Mouse (Mus musculus) ovary, adult 10 weeks (tissue): Measurements from ENCODE around the gene Nkd1. TPM values are rescaled to one million over a fixed set of nuclear protein-coding genes. Genes with fewer than 3 reads are reported as not detected.

Source experiments
- polyA plus RNA-seq: library from polyadenylated mRNA; stranded (reverse); fragments of 350-450 nt; fragmentation: Illumina TruSeq; extraction: RNeasy Lipid Tissue Mini Kit (QIAGEN cat#74804); gene quantifications from one replicate; pipeline ENCODE4 v1.2.3, GENCODE M21; 2014

Nkd1 gene
- 3.4 TPM for polyA plus RNA-seq

DNA sequence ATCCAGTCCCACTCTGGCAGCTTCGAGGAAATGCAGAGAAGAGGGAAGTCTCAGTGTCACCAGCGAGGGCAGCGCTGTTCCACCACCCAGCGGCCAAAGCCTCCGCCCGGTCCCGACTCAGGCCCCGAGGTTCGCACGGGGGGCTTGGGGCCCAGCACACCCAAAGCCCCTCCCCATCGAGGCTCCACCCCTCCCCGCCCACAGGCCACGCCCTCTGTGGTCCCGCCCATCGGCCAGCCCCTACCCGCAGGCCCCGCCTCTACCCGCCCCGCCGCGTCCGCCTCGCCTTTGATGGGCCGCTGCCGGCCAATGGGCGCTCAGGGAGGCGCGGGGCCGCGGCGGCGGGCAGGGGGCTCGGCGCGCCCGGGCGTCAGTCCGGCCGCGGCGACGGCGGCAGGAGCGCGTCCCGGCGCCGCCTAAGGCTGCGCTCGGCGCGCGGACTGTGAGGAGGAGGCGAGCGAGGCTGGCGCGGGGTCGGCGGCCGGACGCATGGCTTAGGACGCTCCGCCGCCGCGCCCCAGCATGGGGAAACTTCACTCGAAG lies at the start of gene Nkd1:
Gene Nkd1, plus strand, starts transcription at position 370 of the 543 bp plus-strand sequence.

GRCm38 (mm10) chr8:88635474-88636397 lies 114.6 kb downstream of the Nkd1 start, which contains the start of gene Snx20:
Snx20 (minus strand) TSS chr8:88636128.

Other genes with a start within 250 kb of the Nkd1 start
- 11.2 TPM for gene Adcy7, start 249.0 kb upstream of the Nkd1 start, polyA plus RNA-seq
- gene Brd7, start 159.2 kb upstream of the Nkd1 start, polyA plus RNA-seq: 70.7 TPM
- gene Snx20, start 114.8 kb downstream of the Nkd1 start, polyA plus RNA-seq: 1.3 TPM
- gene Nod2, start 126.0 kb downstream of the Nkd1 start, polyA plus RNA-seq: 0.23 TPM
- 70.1 TPM for gene Cyld, start 175.7 kb downstream of the Nkd1 start, polyA plus RNA-seq